Mouse (Mus musculus) urinary bladder, postnatal 4 days (tissue): ENCODE data around the gene Gm45717.

ENCODE experiments used
- DNase-seq, 2 experiments: peaks; one replicate each; pipeline ENCODE4 v3.0.0; 2021 to 2022; ENCODE audit warnings: low spot score in 2 of 2

The Gm45717 gene

DNA sequence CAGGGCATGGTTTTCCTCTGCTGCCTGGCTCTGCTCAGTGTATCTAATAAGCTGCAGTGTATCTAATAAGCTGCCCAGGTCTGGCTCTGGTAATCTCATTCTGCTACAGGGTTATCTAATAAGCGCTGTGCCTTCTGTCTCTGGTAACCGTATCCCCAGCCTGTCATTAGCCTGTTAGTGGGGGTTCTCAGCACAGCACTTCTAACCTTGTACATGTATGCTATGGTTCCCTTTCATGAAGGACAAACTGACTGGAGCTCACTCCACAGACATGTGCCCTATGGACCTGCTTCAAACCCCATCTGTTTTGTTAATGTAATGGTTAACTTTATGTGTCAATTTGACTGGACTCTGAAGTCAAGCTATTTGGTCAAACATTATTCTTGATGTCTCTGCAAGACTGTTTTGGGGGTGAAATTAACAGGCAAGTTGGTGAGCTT lies 50.1 kb downstream of the Gm45717 start:
- DNase-seq, result no peak

DNA sequence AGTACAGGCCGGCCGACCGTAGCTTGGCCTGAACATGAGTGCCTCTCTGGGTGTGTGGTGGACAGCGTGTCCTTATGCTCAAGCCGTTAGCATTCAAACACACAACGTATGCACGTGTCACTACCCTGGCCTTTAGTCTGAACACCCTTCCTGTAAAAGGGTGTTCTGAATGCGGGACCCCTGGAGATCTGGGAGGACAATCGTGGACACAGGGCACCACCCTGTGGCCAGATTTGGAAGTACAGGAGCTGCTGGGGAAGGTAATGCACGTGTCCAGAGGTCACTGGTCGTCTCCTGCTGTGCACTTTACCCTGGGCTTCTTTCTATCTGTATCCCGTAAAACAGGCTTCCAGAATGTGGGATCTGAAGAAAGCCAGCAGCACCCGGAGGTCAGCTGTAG lies 52.5 kb downstream of the Gm45717 start:
- DNase-seq, result peak; percentile 66 to 85

DNA sequence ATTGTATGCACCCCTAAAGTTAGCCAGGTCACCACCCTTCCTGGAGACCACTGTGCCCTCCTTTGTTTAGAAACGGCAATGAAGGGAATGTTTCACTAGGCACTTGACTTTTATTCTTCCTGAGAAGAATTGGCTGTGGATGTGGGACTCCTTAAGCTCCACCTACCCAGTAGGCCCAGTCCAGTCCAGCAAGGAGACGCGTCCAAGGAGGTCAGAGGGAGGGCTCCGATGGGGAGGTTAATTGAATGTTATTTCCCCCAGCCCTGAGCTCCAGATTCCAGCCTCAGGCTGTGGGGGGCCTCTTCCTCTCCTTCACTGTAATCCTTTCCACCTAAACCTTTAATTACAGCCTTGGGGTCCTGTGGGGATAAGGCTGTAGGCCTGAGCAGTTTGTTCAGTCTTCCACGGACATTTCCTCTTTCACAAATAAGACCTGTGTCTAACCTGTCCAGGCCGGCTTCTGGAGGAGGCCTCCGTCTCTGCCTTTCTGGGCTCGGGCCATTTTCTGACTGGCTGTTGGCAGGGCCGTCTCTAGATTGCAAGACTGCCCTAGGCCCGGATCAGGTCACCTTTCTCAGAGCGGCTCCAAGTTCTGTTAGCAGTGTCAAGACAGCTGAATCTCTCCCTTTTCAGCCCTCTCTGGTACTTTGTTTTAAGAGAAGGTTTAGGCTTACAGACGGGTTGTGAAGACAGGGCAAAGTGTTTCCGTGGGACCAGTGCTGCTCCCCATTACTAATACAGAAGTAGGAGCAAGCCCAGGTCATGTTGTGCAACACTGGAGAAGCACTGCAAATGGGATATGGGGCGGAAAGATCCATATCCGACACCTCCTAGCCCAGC lies 53.5 kb downstream of the Gm45717 start:
- DNase-seq, result no peak

DNA sequence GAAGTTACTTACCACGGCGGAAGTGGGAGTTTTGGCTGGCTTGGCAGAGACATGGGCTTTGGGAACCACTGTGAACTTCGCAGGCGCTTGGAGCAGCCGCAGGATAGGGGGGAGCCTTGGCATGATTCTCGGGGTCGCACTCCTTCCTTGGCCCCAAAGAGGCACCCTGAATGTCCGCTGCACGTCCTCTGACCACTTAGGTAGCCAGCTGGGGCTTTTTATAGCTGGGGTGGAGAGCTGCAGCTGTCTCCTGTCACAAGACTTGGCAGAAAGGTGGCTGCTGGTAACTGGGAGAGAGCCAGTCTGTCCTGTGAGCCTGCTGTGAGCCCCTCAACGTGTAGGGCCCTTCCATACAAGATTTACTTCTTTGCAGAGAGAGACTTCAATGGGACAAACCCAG lies 55.5 kb downstream of the Gm45717 start, which contains the start of gene Cox8b:
Gene Cox8b (minus strand): TSS at position 227 of the 400 bp plus-strand sequence.
- no peak for DNase-seq
